Mouse (Mus musculus) brain, adult 2 months (tissue): Measurements from ENCODE around the gene Gm43064.
A peak's percentile ranks its signal among the peaks of the same experiment; 100 is the strongest.
"Not testable (repeated sequence)": the region's sequence is repeated elsewhere in the genome, so short reads cannot be mapped to it uniquely, and the experiment has no call there.

Experiments used
- DNase-seq: peaks from one replicate; pipeline ENCODE4 v3.0.0; 2011; ENCODE audit warnings: low read depth, low spot score

Gm43064 gene

DNA sequence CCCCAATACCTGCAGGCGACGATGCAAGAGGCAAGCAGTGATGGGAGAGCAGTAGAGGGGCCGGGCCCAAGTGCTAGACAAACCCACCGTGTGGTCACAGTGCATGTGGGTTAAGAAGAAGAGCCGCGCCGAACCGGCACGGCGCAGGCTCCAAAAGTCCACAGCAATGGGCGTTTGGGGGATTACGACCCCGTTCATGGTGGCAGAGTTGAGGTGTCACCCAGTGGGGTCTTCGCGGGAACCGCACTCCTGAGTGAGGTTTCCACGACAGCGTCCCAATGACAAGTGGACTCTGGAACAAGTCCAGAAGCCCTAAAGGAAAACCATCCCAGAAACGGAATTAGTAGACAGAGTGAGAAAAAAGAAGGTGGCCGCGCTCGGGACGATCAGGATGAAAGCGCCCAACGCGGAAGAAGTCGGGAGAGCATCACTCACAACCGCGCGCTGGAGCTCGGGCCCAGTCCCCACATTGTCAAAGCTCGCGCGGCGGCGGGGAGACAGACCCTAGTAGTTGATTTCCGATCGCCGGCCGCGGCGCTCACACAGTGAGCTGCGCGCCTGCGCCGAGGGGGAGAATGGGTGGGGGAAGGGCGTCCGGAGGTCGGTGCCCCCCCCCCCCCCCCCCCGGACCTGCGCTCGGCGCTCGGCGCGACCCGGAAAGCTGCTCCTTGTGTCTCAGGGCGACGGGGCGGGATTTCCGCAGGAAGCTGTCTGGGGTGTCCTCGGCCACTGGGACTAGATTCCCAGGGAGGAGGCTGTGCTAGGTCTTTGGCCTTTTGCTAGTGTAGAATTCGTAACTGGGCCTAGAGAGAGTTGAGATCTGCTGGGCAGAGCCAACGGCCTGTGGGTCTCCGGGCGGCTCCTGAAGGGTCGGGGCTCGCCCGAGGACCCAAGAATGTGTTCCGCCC lies at the start of gene Gm43064, which contains the start of the genes Dclre1b and Ap4b1:
TSS of gene Gm43064 (plus strand) at position 683 of the 908 bp plus-strand sequence.
TSS of gene Dclre1b (minus strand) at position 554 of the 908 bp plus-strand sequence.
TSS of gene Ap4b1 (plus strand) at position 630 of the 908 bp plus-strand sequence.
- peak; percentile 97 for DNase-seq

GRCm38 (mm10) chr3:103766789-103767188 lies 42.6 kb upstream of the Gm43064 start:
- no peak for DNase-seq

GRCm38 (mm10) chr3:103771531-103772130 lies 37.7 kb upstream of the Gm43064 start:
- DNase-seq = peak; percentile 90

GRCm38 (mm10) chr3:103772846-103773245 lies 36.5 kb upstream of the Gm43064 start:
- peak; percentile 31 for DNase-seq

DNA sequence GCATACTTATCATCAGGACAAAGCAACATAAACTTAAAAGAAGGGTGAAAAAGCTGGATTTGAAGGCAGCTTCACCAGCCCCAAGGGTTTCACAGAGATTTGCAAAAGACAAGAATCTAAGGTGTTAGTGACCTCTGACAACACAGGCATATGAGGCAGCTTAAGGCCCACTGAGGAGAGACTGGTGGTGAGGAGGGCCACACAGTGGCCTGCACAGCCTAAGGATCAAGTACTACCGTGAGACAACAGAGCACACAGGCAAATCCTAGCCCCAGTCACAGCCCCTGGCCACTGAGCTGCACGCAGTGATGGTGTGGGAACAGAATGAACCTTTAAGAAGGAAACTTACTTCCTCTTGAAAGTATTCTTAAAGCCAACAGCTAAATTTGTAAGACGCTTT lies 35.9 kb upstream of the Gm43064 start:
- DNase-seq = no peak

- DNase-seq = no peak
Measured at GRCm38 (mm10) chr3:103774009-103774408, 35.4 kb upstream of the Gm43064 start.

DNA sequence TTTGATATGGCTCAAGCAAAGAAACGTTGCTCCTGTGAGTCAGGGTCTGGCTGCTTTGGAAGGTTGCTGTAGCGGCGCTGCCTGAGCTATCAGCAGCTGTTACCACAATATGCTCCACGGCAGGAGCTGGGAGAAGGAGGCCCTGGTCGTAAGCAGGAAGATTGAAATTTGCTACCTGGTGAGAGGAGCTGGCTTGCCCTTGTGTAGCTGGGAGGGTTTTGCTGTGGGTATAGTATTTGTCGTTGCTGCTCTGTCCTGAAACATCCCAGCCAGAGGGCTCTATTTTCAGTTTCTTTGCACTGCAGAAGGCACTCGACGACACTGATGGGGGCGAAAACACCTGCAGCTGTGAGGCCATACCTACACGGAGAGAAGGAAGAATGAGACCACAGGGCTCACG lies 31.4 kb upstream of the Gm43064 start:
- peak; percentile 95 for DNase-seq

DNA sequence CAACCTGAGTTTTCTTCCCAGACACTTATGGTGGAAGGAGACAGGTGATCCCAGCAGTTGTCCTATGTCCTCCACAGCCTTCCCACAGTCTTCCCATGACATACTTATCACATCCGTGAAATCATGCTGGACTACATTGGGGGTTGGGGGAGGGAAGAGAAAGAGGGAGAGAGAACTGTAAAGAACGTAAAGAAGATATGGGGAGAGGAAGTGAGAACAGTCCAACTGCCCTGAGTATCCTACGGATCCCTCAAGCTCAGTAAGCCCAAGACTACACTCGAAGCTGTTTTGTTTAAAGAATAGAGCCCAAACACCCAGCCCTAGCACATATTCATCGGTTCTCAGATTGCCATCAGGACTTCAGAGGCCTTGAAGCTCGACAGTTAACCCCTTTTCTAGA lies 30.7 kb upstream of the Gm43064 start:
- DNase-seq = no peak

DNA sequence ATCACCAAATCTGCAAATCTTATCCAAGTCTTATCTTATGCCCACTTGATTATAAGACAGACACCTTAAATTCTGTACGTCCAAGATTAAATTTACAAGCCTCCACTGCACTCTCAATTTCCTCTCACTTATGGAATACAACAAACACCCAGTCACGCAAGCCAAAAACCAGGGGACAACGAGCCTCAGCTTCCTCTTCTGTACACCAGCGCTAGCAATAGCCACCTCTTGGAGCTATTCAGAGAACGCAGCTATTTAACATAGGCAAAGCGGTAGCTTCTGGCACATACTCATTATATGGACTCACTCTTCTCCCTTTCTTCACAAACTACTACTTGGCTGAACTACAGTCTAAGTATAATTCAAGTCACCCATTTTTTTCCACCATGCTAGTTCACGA lies 30.2 kb upstream of the Gm43064 start:
- no peak for DNase-seq

GRCm38 (mm10) chr3:103780271-103780670 lies 29.1 kb upstream of the Gm43064 start:
- peak; percentile 85 for DNase-seq

- DNase-seq = no peak
Measured at GRCm38 (mm10) chr3:103780777-103781176, 28.6 kb upstream of the Gm43064 start.

GRCm38 (mm10) chr3:103782844-103783609 lies 26.3 kb upstream of the Gm43064 start:
- DNase-seq = no peak

GRCm38 (mm10) chr3:103787225-103787624 lies 22.1 kb upstream of the Gm43064 start:
- DNase-seq = no peak

- DNase-seq = no peak
Measured at GRCm38 (mm10) chr3:103789096-103789495, 20.3 kb upstream of the Gm43064 start.

DNA sequence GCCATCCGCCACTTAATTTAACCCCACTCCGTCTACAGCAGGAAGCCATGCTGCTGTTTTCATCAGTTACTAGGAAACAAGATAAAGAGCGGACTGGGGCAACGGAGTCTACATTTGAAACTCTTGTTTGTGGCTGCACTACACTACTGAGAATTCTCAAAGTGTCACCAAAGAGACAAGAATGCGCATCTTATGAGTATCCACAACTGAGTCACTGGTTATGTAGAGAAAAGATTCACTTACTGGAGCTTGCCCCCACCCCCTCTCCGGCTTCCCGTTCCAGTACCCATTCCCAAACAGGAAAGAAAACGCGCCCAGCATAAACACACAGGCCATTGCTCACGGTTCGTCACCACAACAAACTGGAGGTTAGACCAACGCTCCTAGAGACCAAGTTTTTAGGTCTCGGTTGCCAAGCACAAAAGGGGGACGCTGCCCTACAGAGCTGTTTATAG lies 19.5 kb upstream of the Gm43064 start:
- peak; percentile 39 for DNase-seq

GRCm38 (mm10) chr3:103790346-103791145 lies 18.8 kb upstream of the Gm43064 start:
- DNase-seq = peak; percentile 36

DNA sequence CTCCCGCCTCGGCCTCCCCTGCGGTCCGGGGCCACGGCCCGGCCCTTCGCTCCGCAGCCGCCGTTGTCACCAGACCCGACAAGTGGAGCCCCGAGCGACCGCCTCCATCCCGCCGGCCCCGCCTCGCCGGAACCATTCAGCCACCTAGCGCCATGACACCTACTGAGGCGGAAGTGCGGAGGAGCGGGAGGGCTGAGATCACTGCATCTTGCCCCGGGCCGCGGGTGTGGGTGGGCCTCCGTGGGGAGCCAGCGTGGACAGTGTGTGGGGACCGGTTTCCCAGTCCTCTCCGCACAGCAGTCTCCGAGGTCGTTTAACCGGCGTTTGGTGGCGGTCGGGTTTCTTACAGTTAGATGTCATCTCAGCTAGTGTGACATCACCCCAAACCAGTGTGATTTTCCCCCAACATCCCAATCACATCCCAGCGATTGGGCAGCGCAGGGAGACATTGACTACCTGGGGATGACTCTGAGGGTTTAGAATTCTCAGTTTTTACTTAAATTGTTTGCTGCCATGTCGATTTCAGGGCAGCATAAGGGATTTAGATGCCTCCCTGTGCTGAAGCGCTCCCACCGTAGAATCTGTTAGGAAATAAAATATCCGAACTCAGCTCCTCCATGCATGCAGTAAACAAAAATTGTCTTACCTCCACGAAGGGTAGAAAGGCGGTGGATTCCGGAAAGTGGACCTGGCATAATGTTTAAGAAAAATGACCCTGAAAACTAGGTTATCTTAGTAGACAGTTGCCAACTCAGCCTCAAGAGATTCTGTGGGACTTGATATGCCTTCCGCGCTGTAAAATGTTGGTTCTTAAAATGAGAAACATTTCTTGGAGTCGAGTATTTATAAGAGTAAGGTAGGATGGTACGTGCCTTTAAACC lies 17.9 kb upstream of the Gm43064 start, which contains the start of gene Hipk1:
TSS of gene Hipk1 (minus strand) at position 334 of the 881 bp plus-strand sequence.
- DNase-seq = peak; percentile 98

DNA sequence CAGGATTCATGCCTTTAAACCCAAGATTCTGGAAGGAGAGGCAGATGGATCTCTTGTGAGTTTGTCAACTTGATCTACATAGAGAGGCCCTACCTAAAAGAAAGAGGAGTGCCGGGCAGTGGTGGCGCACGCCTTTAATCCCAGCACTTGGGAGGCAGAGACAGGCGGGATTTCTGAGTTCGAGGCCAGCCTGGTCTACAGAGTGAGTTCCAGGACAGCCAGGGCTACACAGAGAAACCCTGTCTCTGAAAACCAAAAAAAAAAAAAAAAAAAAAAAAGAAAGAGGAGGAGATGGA lies 17.3 kb upstream of the Gm43064 start:
- DNase-seq = not testable (repeated sequence)

DNA sequence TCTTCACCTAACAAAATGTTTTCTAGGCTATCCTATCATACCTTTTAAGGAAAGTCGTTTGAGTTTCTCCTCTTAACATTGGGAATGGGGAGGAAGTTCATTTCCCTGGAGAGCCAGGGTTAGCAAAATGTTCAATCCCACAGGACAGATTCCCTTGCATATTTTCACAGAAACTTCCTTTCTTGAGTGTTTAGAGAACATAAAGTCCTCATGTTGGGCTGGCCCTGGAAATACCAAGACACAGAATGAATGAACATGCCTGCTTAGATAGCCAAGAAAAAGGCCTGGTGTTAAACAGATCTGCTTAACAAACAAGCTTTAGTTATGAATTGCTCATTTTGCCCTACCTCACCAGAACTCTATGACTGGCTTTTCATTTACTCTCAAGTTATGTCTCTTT lies 16.8 kb upstream of the Gm43064 start:
- no peak for DNase-seq

DNA sequence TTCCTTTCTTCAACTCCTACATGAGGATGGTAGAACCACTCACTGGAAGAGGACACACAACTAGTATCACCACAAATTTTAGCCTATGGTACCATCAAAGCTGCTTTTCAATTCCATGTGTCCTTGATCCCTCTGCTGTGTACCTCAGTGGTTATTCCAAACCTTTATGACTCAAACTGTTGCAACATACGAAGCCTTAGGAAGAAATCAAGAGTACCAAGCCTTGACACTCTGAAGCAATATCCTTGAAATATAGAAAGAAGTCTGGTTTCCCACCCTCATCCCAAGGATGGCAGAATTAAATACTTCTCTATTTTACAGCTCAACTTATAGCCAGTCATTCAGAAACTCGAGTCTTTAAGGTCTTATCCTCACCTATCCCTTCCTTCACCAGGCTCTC lies 13.0 kb upstream of the Gm43064 start:
- no peak for DNase-seq
